Mouse (Mus musculus) urinary bladder, adult 2 months (tissue): Measurements from ENCODE around the gene Lyrm2. TPM values are rescaled to one million over a fixed set of nuclear protein-coding genes. Genes with fewer than 3 reads are reported as not detected.

Experiments
- polyA plus RNA-seq: library from polyadenylated mRNA; depleted of rRNA; stranded (reverse); fragments of >200 nt; gene quantifications from 2 replicates; pipeline ENCODE4 v1.2.3, GENCODE M21; 2012; rRNA removed

Gene Lyrm2
- polyA plus RNA-seq, 1 experiment, result 79.3 TPM

Other genes starting within 250 kb of the Lyrm2 start
- not detected in 2 replicates for gene Gja10, start 197.5 kb upstream of the Lyrm2 start, polyA plus RNA-seq
- gene Casp8ap2, start 184.8 kb upstream of the Lyrm2 start, polyA plus RNA-seq, result 4.5 TPM in 2 replicates
- 18.2 and 18.4 TPM in 2 replicates for gene Mdn1, start 143.1 kb upstream of the Lyrm2 start, polyA plus RNA-seq
- 0.96 and 1.8 TPM in 2 replicates for gene Ankrd6, start 150.6 kb downstream of the Lyrm2 start, polyA plus RNA-seq
- gene Rragd, start 182.8 kb downstream of the Lyrm2 start, polyA plus RNA-seq, result 1.8 and 2.2 TPM in 2 replicates
- 28.5 and 32.6 TPM in 2 replicates for gene Ube2j1, start 231.2 kb downstream of the Lyrm2 start, polyA plus RNA-seq